Mouse (Mus musculus): ENCODE measurements around the gene Yme1l1. TPM values are rescaled to one million over a fixed set of nuclear protein-coding genes. Genes with fewer than 3 reads are reported as not detected.

Gene Yme1l1
- total and polyA plus RNA-seq, 3 experiments: 68.2 to 103 (median 72.9) TPM

- TF ChIP-seq MYB (IDR thresholded peaks at IDR 0.05; ENCODE audit: low read depth, low read length): no peak
- TF ChIP-seq BHLHE40 (IDR thresholded peaks at IDR 0.05; ENCODE audit: borderline replicate concordance, low read depth, low read length): no peak
- TF ChIP-seq POLR2AphosphoS5 (IDR thresholded peaks at IDR 0.05; ENCODE audit: borderline replicate concordance, low read depth, low read length): no peak
- TF ChIP-seq POLR2AphosphoS2 (IDR thresholded peaks at IDR 0.05; ENCODE audit: low read length): no peak
- no peak for TF ChIP-seq CHD1 (IDR thresholded peaks at IDR 0.05; ENCODE audit: low read depth, low read length)
- no peak for TF ChIP-seq MXI1 (IDR thresholded peaks at IDR 0.05; ENCODE audit: low read depth, low read length)
- TF ChIP-seq MYC (IDR thresholded peaks at IDR 0.05; ENCODE audit: low read depth, low read length): no peak
- TF ChIP-seq HCFC1 (IDR thresholded peaks at IDR 0.05; ENCODE audit: low read depth, low read length): no peak
- TF ChIP-seq POLR2A (IDR thresholded peaks at IDR 0.05; ENCODE audit: control insufficient read depth in 1 of 2, insufficient read depth in 1 of 2, low read depth in 1 of 2, low read length in 2 of 2, poor library complexity in 1 of 2): no peak
- TF ChIP-seq MAFK (IDR thresholded peaks at IDR 0.05; ENCODE audit: borderline replicate concordance, low read depth, low read length): peak; percentile 55; the same call in 1 of the 2 replicates
- no peak for TF ChIP-seq ZMIZ1 (IDR thresholded peaks at IDR 0.05; ENCODE audit: low read depth, low read length)
- no peak for TF ChIP-seq MAX (IDR thresholded peaks at IDR 0.05; ENCODE audit: low read length)
- peak; percentile 80 for TF ChIP-seq RCOR1 (IDR thresholded peaks at IDR 0.05; ENCODE audit: low read depth, low read length)
- no peak for TF ChIP-seq GABPA (IDR thresholded peaks at IDR 0.05; ENCODE audit: low read depth, low read length)
- TF ChIP-seq NELFE (IDR thresholded peaks at IDR 0.05; ENCODE audit: low read depth, low read length): no peak
Observed at GRCm38 (mm10) chr2:23201034-23201433, 44.9 kb downstream of the Yme1l1 start (continued).

DNA sequence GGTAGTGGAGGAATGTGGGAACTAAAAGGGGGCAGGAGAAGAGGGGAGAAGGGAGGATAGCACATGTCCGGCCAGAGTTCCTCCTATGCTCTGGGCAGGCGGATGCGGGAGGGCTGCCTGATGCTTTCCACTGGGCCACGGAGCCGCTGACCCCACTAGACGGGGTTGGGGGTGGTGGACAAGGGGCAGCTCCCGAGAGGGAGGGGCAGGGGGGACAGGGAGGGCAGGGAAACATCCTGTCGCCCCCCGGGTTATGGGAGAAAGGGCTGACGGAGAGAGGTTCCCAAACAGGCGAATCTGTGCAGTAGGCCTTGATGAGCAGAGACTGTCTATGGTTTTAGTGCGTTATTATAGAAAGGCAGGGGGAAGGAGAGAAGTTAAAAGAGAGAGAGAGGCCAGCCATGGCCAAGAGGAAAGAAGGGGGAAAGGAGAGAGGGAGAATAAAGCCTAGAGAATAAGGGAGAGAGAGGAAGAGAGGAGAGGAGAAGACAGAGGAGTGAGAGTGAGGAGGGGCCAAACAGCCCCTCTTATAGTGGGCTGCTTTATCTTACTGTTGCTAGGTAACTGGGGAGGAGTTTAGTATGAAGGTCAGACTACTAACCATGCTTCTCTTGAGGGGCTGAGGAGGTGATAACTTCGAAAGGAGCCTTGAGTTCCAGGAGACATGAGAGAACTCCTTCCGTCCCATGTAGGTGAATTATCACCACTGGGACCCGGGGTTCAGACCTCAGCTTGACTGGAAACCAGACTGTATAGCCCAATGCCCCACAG is 46.9 kb downstream of the Yme1l1 start:
- DNase-seq (ENCODE audit: low read depth, low spot score): no peak
- peaks cover 3 to 10% of the 10 kb centered on the region in 2 experiments; a peak in 3 of 4 replicates for H3K4me1 ChIP-seq (ENCODE audit: control insufficient read depth in 1 of 2, insufficient read depth in 2 of 2, low read length in 2 of 2)
- H3K9me3 ChIP-seq (replicated peaks; ENCODE audit: insufficient read depth, low read length): no peaks in the 10 kb centered on the region
- no peaks in the 10 kb centered on the region for H3K27me3 ChIP-seq (ENCODE audit: control insufficient read depth in 1 of 2, insufficient read depth in 2 of 2, low read length in 2 of 2)
- peaks cover 3 to 21% of the 10 kb centered on the region in 2 experiments; a peak in 3 of 4 replicates for H3K36me3 ChIP-seq (ENCODE audit: control insufficient read depth in 1 of 2, insufficient read depth in 2 of 2, low read length in 2 of 2)
- no peak overlapping the region for H3K4me3 ChIP-seq (ENCODE audit: control insufficient read depth in 1 of 2, insufficient read depth in 1 of 2, low read depth in 2 of 2, low read length in 2 of 2)
- no peak overlapping the region for H3K9ac ChIP-seq (ENCODE audit: control insufficient read depth, low read depth, low read length, poor library complexity, severe bottlenecking)
- H3K79me2 ChIP-seq (ENCODE audit: control insufficient read depth, insufficient read depth, low read length, poor library complexity): no peaks in the 10 kb centered on the region
- no peak overlapping the region for H3K27ac ChIP-seq (ENCODE audit: control insufficient read depth, low read depth, low read length)
- TF ChIP-seq E2F4 (IDR thresholded peaks at IDR 0.05; ENCODE audit: borderline replicate concordance, low read depth, low read length): no peak

- Histone ChIP-seq H3K4me1 (ENCODE audit: control insufficient read depth in 1 of 2, insufficient read depth in 2 of 2, low read length in 2 of 2) (no peaks in the 10 kb centered on the region), H3K36me3 (ENCODE audit: control insufficient read depth in 1 of 2, insufficient read depth in 2 of 2, low read length in 2 of 2) (no peaks in the 10 kb centered on the region), H3K9me3 (replicated peaks; ENCODE audit: insufficient read depth, low read length) (no peaks in the 10 kb centered on the region), H3K9ac (ENCODE audit: control insufficient read depth, low read depth, low read length, poor library complexity, severe bottlenecking) (no peak within 1 kb of the TSS), H3K79me2 (ENCODE audit: control insufficient read depth, insufficient read depth, low read length, poor library complexity) (no peaks in the 10 kb centered on the region), H3K27ac (ENCODE audit: control insufficient read depth, low read depth, low read length) (no peak within 1 kb of the TSS), H3K27me3 (ENCODE audit: control insufficient read depth in 1 of 2, insufficient read depth in 2 of 2, low read length in 2 of 2) (no peaks in the 10 kb centered on the region; a peak in 1 of 4 replicates), H3K4me3 (ENCODE audit: control insufficient read depth in 1 of 2, insufficient read depth in 1 of 2, low read depth in 2 of 2, low read length in 2 of 2) (no peak within 1 kb of the TSS)
- DNase-seq (ENCODE audit: low read depth, low spot score): peak; percentile 12
- TF ChIP-seq SMC3 (IDR thresholded peaks at IDR 0.05; ENCODE audit: low read depth, low read length) (peak; percentile 16; the same call in 1 of the 2 replicates), MEF2A (IDR thresholded peaks at IDR 0.05; ENCODE audit: extremely low read depth, insufficient replicate concordance, low read depth, low read length, poor library complexity, severe bottlenecking) (no peak), POLR2AphosphoS2 (IDR thresholded peaks at IDR 0.05; ENCODE audit: low read length) (no peak), CTCF (IDR thresholded peaks at IDR 0.05 in 2 of 3, conservative IDR thresholded peaks at IDR 0.05 in 1 of 3; ENCODE audit: control insufficient read depth in 1 of 3, insufficient read depth in 1 of 3, low read depth in 2 of 3, low read length in 3 of 3, poor library complexity in 1 of 3, severe bottlenecking in 1 of 3) (peak in 2 of 3 experiments; percentile 27 to 35; a peak in 3 of 6 replicates), RAD21 (IDR thresholded peaks at IDR 0.05; ENCODE audit: low read depth, low read length) (peak; percentile 35)
Observed at GRCm38 (mm10) chr2:23207070-23207526, 50.9 kb downstream of the Yme1l1 start, which contains the start of gene 4931423N10Rik. Gene 4931423N10Rik (plus strand): TSS chr2:23207476.
